Mouse (Mus musculus) brain, embryonic 18.5 days (tissue): Measurements from ENCODE around the gene Mup9.
"Not testable (repeated sequence)": the region's sequence is repeated elsewhere in the genome, so short reads cannot be mapped to it uniquely, and the experiment has no call there.

ENCODE experiments used
- DNase-seq: peaks from one replicate; pipeline ENCODE4 v3.0.0-alpha.2; 2012; ENCODE audit warnings: low read depth, low spot score

Mup9 gene

GRCm38 (mm10) chr4:60421852-60422251, at the start of gene Mup9:
TSS of gene Mup9 (minus strand) at chr4:60421952.
- DNase-seq, result not testable (repeated sequence)
